Mouse (Mus musculus): ENCODE results near the gene Abtb1.

Abtb1 gene

GRCm38 (mm10) chr6:88841781-88842689, at the start of gene Abtb1:
Gene Abtb1 (minus strand): TSS chr6:88841984.
- DNase-seq (ENCODE audit: low read depth in 2 of 2, low spot score in 2 of 2) = peak; percentile 95 to 97

- no peak for DNase-seq (ENCODE audit: low read depth in 2 of 2, low spot score in 2 of 2)
These were observed 49.0 kb upstream of the Abtb1 start for GRCm38 (mm10) chr6:88890832-88891231.

- no peak for DNase-seq (ENCODE audit: low read depth in 2 of 2, low spot score in 2 of 2)
These were observed 47.7 kb upstream of the Abtb1 start for GRCm38 (mm10) chr6:88889410-88890042.

GRCm38 (mm10) chr6:88886417-88886967, 44.7 kb upstream of the Abtb1 start:
- DNase-seq (ENCODE audit: low read depth in 2 of 2, low spot score in 2 of 2) = no peak

- DNase-seq (ENCODE audit: low read depth in 2 of 2, low spot score in 2 of 2) = no peak
These were observed 44.0 kb upstream of the Abtb1 start for GRCm38 (mm10) chr6:88885644-88886416.

GRCm38 (mm10) chr6:88884690-88885089, 42.9 kb upstream of the Abtb1 start:
- DNase-seq (ENCODE audit: low read depth in 2 of 2, low spot score in 2 of 2) = no peak

- no peak for DNase-seq (ENCODE audit: low read depth in 2 of 2, low spot score in 2 of 2)
These were observed 42.4 kb upstream of the Abtb1 start for GRCm38 (mm10) chr6:88884195-88884594.

- DNase-seq (ENCODE audit: low read depth in 2 of 2, low spot score in 2 of 2) = no peak
These were observed 39.5 kb upstream of the Abtb1 start for GRCm38 (mm10) chr6:88881334-88881733.

- no peak for DNase-seq (ENCODE audit: low read depth in 2 of 2, low spot score in 2 of 2)
These were observed 37.7 kb upstream of the Abtb1 start for GRCm38 (mm10) chr6:88879471-88879870.

GRCm38 (mm10) chr6:88874868-88875508, 33.2 kb upstream of the Abtb1 start, which contains the start of gene Podxl2:
Gene Podxl2 (minus strand): TSS chr6:88875044.
- DNase-seq (ENCODE audit: low read depth in 2 of 2, low spot score in 2 of 2) = no peak

- DNase-seq (ENCODE audit: low read depth in 2 of 2, low spot score in 2 of 2) = no peak
These were observed 32.4 kb upstream of the Abtb1 start for GRCm38 (mm10) chr6:88873965-88874867.

- DNase-seq (ENCODE audit: low read depth in 2 of 2, low spot score in 2 of 2) = no peak
These were observed 31.0 kb upstream of the Abtb1 start for GRCm38 (mm10) chr6:88872811-88873210.

GRCm38 (mm10) chr6:88871546-88871945, 29.8 kb upstream of the Abtb1 start:
- DNase-seq (ENCODE audit: low read depth in 2 of 2, low spot score in 2 of 2) = no peak

GRCm38 (mm10) chr6:88870594-88870993, 28.8 kb upstream of the Abtb1 start:
- DNase-seq (ENCODE audit: low read depth in 2 of 2, low spot score in 2 of 2) = no peak

- DNase-seq (ENCODE audit: low read depth in 2 of 2, low spot score in 2 of 2) = no peak
These were observed 27.7 kb upstream of the Abtb1 start for GRCm38 (mm10) chr6:88869459-88869858.

GRCm38 (mm10) chr6:88865704-88866103, 23.9 kb upstream of the Abtb1 start:
- no peak for DNase-seq (ENCODE audit: low read depth in 2 of 2, low spot score in 2 of 2)

GRCm38 (mm10) chr6:88860914-88861313, 19.1 kb upstream of the Abtb1 start:
- DNase-seq (ENCODE audit: low read depth in 2 of 2, low spot score in 2 of 2) = no peak

GRCm38 (mm10) chr6:88858341-88858740, 16.6 kb upstream of the Abtb1 start:
- no peak for DNase-seq (ENCODE audit: low read depth in 2 of 2, low spot score in 2 of 2)

GRCm38 (mm10) chr6:88857830-88858229, 16.0 kb upstream of the Abtb1 start:
- DNase-seq (ENCODE audit: low read depth in 2 of 2, low spot score in 2 of 2) = no peak

- no peak for DNase-seq (ENCODE audit: low read depth in 2 of 2, low spot score in 2 of 2)
These were observed 15.5 kb upstream of the Abtb1 start for GRCm38 (mm10) chr6:88857249-88857648.
